Mouse (Mus musculus) left cerebral cortex, adult 18-20 months (tissue): ENCODE results near the gene Pkd1l1. TPM values are rescaled to one million over a fixed set of nuclear protein-coding genes. Genes with fewer than 3 reads are reported as not detected.

Source experiments
- DNase-seq, 2 experiments: peaks; one replicate each; pipeline ENCODE4 v3.0.0; 2021 to 2022; ENCODE audit warnings: low spot score in 2 of 2, mixed read lengths in 1 of 2
- total RNA-seq, 2 experiments: library from RNA; stranded (reverse); gene quantifications; 2 replicates each; pipeline ENCODE4 v1.2.3; 2021

Pkd1l1 gene
- total RNA-seq, 2 experiments from 2014 or later: not detected

DNA sequence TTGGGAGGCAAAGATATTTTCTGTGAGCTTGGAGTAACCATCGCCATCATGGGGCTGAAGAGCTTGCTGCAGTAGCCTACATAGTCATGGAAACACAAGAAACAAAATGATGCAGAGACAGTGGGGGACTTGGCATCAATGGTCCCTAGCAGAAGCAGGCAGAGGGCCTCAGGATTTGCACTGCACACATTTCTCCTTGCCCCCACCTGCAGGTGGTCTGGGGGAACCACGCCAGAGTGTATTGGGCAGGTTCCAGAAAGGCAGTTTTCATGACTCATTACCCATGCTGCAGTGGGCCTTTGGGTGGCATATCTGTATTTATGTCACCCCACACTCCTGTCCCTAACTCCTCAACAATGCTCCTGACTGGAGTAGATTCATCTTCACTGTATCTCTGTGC is 30.6 kb downstream of the Pkd1l1 start:
- no peak for DNase-seq

DNA sequence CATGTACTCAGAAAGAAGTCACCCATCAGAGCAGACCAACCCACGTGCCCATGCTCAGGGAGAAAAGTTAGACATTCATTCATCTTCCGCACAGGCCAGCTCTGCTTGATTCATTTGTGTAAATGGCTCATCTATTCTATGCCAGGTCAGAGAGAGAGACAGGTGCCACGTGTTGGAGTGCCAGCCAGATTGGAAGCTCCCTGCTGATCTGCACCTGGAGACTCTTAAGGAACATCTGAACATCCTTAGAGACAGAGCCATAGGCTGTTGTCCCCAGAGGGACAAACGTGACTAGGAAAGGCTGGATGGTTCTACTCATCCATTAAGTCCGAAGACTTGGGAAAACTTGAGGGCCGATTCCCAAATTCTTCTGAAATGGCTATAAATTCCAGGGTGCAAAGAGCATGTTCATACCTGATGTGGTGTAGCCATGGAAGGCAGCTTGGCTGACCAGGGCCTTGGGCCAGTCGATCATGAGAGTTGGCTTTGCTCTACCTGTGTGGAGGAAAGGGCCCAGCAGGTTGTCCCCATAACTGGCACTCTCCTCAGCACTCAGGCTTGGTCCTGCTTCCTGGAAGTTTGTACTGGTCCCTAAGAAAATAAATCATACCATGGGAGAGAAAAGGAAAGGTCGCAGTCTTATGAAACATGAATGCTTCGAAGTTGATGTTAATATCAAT is 36.5 kb downstream of the Pkd1l1 start:
- no peak for DNase-seq

DNA sequence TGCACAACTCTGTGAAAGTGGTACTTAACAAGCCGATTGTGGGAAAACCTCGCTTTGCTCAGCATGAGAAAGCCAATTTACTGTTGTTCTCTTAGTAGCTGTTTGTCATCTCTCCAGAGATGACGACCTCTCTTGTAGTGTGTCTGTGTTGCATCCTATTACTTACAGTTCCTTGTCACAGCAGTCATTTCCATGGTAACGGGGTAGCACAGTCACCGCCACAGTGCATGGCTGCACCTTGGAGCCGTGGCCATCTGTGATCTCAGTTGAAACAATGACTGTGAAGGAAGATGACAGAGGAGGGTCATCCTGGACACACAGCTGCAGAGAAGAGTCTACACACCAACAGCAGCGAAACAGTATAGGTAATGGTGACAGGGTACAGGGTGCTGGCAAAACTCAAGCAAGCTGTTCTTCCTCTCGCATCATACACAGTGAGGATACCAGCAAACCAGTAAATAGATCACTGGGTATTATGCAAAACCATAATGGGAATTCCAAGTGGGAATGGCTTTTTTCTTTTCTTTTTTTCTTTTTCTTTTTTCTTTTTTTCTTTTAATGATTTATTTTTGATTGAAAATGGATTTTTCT is 56.9 kb downstream of the Pkd1l1 start:
- no peak for DNase-seq

DNA sequence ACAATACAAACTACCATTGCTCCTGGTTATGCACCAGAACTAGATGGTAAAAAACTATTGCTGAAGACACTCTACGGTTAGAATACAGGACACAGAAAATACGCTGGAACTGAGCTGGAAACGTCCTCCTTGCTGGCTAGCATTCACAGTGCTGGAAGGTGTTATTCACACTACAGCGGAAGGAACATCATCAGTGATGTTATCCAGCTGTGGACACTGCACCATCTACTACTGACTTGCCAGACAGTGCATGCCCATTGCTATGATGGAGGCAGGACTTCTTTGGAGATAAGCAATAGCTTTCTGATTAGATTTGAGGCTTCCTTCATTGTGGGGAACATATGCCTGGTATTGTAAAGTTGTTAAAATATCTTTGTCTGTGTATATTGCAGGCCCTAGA is 90.3 kb downstream of the Pkd1l1 start:
- DNase-seq: no peak

DNA sequence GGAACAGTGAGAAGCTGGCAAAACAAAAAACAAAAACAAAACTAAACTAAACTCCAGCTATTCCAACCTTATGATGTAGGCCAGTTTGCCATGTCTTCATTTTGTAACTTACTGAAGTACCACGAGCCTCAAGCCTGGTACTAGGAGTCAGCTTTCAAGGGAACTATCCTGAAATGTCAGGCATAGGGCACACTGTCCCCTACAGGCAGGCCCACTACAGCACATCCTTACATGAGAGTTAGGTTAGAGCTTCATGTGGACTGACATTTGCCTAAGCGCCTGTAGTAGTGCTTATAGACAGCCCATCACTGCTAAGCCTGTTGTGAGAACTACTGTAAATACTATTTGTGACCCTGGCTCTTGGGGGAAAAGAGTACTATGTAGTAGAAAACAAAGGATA is 91.5 kb downstream of the Pkd1l1 start:
- no peak for DNase-seq

DNA sequence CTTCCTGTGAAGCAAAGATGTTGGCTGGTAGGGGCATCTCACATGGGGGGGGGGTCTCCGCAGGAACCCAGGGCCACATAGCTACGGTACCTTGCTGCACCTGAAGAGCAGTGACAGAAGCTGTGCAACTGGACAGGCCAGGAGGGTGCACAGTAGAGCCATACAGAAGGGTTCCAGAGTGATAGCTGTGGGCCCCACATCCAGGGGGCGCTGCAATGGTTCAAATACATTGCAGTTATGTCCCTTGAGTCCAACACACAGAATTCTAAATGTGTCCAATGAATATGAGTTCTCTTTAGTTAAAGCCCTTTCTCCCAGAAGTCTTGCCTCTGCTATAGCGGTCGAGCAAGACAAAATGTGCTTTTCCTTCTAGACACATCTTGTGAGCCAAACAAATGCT is 103.0 kb downstream of the Pkd1l1 start:
- no peak for DNase-seq

DNA sequence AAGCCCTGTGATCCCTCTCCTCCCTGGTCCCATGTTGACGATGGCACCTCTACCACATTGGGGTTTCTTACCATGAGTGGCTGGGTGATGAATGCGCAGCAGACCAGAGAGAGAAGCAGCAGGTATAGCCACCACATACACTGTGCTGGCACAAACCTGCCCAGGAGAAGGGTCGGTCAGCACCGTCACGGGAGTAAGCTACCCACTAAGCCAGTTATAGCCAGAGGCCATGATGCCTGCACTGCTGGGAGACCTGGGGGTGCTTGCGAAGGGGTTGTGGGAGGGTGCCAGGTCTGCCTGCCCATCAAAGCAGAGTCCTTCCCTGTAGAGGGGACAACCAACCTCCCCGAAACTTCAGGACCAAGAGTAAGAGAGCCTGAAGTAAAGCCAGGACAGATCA is 107.0 kb downstream of the Pkd1l1 start:
- DNase-seq: no peak

DNA sequence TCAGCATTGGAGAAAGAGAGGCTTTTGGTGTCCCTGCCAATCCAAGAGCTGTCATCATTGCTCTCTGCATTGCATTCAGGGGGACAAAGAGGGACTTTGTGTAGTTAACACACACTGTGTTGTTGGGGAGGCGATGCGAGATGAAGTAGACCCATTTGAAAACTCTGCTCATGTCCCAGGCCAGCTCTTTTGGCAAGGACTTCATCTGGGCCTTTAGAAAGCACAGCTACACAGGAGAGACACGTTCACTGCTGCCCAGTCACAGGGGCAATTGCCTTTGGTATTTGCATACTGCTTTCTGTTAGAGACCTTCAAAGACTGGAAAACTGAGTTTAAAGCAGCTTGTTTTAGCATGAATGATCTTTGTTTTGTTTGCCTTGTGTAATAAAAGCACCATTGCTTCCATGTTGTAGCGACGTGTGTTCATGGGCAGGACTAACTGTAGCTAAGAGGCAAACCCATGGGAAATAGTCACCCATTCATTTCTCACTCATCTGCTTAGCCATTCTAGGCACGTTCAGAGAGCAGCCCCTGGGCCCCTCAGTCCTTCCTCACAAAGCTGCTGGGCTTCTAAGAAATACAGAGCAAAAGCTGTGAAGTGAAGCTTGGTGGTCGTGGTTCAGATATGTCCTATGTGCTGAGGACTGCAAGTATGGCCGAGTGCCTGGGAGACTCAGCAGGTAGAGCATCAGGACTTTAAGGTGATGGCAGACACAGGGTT is 109.0 kb downstream of the Pkd1l1 start:
- peak in 1 of 2 experiments; percentile 4 for DNase-seq

DNA sequence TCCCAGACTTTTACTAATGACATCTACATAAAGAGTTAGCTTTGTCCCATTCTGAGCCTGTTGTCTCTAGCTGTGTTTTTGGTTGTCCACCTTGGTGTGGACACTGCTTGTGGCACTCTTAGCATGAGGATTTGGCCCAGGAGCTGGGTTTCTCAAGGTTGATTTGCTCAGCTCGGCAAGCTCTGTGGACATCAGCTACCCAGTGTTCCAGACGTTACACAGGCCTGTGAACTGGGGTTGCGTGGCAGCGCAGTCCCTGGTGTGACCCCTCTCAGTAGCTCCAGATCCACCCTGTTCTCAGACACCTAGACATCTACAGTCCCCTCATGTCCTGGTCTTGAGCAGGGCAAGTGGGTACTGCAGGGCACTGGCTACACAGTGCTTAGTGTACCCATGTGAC is 110.6 kb downstream of the Pkd1l1 start:
- no peak for DNase-seq

DNA sequence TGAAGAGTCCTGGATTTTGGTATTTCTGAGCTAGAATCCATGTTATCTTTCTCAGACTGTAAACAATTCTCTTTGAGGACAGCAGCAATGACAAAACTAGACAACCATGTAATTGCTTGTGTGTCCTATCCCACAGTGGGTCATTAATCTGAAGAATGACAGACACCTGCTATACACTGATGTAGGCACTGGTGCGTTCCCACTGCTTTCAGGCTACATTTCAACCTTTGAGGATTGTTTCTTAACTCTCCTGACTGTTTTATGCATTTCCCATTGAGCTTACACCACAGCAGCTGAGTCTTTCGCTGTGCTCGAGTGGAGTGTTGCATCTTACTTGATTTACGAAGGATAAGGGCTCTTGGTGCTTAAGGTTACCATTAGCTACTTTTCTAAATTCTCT is 111.1 kb downstream of the Pkd1l1 start:
- DNase-seq: no peak

DNA sequence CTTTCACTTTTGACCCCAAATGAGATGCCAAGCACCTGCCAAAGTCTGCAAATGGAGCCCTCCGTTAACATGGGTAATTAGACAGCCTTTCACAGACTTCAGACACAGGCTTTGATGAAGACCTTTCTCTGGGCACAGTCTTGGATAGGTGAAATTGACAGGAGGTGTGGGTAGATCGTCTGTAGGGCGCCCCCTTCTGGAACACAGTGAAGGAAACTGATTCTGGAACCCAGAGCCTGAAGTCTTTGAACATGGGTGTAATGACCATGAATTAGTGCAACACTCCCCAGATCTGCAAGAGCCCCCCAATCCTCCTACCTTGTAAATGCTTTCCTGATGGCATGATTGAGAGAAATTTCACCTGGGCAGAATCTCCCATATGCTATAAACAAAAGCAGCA is 112.2 kb downstream of the Pkd1l1 start:
- peak in 1 of 2 experiments; percentile 30 for DNase-seq

DNA sequence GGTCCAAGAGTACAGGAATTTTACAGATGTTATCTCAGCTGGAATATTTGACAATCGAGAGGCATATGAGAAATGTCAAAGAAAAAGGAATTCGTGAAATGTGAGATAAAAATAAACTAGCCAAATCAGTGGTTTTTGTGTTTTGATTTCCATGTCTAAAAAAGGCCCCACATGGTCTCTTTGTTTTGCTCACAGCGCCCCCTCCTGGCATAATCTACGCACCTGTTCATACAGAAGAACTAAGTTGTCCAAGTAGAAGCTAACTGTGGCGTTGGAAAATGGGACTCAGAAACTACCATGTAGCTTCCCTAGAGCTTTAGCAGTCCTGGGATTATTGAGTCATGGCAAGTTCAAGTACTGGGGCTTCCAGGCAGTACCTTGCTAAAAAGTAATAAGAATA is 113.2 kb downstream of the Pkd1l1 start:
- DNase-seq: peak; percentile 52 to 74

DNA sequence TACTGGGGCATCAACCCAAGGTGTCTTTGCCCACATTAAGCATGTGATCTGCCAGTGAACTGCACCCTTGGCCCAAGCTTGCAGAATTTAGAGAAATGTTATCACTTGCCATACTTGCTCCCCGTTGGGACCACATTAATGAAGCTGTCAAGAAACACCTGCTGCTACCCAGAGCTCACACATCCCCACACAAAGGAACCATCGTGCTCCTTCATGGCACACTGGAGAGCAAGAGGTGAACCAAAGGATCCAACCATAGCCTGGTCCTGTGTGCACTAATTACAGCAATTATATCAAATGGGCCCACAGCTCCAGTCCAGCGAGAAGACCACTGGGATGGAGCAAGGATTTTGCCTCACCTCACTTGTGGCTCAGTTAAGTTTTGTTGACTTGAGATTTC is 114.0 kb downstream of the Pkd1l1 start:
- no peak for DNase-seq

DNA sequence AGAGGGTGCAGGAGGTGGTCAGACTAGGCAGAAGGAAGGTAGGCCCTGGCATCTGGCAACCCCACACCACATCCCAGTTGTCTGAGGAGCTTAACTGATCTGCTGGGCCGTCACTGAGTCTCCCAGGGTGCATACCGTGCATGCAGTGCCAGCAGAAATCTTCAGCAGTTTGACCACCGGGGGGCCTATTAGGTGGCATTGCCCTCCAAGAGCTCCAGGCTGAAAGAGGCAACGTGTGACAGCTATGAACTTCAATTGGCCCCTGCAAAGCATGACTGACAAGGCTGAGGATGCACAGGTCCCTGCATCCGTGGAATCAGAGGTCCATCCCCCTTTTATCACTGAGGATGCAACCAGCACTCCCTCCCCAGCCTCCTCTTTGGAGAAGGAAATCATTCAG is 116.9 kb downstream of the Pkd1l1 start:
- DNase-seq: no peak

DNA sequence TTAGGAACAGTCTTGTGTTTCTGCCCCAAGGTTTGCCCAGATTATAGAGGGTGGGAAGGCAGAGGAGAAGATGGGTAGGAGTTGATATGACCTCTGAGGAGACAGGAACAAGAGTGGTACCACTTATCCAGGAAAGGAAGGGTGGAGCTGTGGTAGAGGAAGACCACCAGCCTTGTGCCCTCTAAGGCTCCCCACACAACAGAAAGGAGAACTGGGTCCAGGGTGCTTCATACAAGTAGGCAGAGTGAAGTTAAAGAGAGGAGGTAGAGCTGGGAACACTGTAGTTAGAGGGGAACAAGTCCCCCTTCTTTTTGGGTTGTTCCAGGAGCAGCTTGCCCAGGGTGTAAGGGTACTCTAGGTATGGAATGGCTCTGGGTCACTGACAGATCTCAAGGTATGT is 125.0 kb downstream of the Pkd1l1 start:
- DNase-seq: no peak

DNA sequence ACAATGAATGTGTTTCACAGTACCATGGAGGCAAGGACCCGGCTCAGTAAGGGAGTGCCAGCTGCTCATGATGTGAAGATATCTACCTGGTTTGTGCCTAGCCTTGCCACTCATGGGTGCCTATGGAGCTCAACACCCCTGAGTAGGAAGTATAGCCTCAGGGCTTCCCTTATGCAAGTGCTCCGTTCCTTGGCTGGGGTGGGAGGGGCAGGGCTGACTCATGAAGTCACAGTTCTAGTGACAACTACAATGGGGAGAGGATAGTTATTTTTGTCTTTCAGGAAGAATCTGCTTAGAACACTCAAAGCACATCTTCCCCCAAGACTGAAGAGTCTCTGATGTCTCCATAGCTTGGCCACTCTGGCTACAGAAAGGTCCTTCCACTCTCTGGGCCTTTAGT is 125.4 kb downstream of the Pkd1l1 start:
- no peak for DNase-seq

DNA sequence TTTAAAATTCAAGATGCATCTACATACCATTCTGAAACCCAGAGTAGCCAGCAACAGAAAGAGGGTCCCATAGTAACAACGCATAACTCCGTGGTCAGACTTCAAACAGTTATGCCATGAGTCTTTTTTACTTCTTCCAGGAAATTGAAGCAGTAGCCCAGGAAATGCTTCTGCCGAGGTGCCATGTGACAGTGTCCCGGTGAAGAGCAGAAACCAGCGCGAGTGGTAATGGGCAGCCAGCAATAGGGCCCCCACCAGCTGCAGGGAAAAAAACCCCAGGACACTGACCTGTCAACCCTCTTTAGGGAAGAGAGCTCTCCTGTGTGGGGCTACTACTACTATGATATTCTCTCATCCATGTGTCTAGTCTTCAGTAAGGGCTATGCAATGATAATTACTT is 136.9 kb downstream of the Pkd1l1 start:
- DNase-seq: no peak

DNA sequence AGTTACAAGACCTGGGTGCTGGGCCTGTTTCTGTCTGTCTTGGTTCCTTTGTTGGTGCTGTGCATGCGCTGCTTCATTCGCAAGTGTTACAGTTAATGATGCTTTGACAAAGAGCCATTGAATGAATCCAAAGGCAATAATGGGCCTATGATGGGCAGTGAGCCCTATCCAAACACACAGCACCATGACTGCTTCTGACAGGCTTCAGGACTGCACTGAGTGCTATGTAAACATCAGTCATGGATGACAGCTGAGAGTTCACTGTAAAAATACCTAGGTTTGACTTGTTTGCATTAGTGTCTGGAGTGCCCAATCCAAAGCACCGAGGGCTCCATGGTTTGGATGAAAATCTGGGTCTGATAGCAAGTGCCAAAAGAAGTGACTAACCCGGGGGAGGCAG is 138.9 kb downstream of the Pkd1l1 start:
- no peak for DNase-seq

DNA sequence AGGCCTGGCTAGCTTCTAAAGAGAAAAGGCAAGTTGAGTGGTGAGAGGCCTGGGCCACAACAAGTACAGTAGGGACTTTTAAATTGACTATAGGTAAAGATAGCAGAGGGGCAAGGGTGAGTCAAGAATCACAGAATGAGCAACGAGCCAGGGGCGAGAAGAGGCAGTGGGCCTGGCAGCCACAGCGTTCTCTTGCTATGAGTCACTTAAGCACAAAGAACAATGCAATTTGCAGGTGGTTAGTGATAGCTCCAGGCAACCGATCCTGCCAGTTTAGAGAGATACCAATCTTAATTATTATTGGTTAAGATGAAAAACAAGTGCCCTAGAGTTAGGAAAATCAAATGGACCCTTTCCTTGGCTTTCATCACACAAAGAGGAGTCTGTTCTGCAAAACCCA is 142.5 kb downstream of the Pkd1l1 start:
- DNase-seq: no peak

DNA sequence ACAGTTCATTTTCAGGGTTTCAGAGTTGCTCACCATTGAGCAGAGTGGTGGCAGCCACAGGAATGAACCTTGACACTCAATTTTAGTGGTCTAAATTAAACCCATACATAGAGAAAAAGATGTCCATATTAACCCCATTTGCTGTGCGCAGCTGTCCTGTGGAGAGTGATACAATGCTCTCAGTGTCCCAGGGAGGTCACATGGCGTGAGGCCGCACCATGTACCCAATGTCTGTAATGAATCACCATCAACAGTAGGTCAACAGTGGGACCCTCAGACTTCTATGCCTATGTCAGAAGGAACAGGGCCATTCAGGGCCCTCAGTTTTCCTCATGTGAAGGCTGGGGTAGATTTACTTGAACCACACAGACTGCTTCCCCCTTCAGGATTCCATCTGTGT is 143.5 kb downstream of the Pkd1l1 start:
- DNase-seq: no peak

DNA sequence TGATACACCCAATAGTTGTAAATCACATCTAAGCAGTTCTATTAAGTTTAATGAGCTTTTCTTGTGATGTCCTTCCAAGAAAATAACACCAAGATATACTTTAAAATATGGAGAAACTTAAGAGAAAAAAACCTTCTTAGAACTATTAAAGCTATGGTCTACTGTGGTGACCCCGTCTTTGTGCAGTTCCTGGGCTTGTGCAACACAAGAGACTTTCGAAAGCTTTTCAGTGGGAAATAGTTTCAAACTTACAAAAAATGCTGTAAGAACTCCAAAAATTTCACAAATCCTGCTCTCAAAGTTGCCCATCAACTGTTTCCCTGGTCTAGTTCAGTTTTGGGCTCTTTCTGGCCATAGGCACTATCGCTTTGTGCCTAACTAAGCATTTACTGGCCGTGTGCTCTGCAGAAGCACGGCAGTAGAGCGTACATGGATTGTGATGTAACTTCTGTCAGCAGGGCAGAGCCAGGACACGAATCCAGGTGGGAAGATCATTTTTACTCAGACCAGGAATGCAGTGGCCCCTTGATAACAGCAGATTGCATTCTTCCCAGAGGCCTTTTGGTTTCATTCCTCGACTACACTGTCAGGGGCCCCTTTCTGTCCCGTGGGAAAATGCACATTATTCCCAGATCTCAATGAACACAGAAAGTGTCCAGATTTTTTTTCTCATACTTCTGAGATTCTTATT is 144.1 kb downstream of the Pkd1l1 start:
- no peak for DNase-seq

DNA sequence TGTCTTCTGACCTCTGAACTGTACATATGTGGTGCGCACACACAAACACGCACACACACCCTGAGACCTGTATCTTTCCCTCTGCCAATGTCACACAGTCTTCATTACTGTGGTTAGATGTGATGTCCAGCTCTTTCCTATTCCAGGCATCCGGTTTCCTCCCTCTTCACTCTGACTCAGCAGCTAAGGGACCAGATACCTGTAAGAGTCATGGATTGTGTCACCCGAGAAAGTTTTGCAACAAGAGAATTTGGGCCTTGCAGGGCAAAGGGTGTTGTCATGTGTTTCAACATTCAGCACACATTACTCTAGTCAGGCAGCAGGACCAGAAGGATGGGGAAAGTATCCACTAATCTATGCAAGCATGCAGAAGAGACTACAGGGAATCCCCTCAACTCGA is 146.5 kb downstream of the Pkd1l1 start:
- DNase-seq: no peak
